Mouse (Mus musculus) erythroblast, embryonic 14.5 days (primary cell): ENCODE data around the gene Olfr223. TPM values are rescaled to one million over a fixed set of nuclear protein-coding genes. Genes with fewer than 3 reads are reported as not detected.
"Not testable (repeated sequence)": the region's sequence is repeated elsewhere in the genome, so short reads cannot be mapped to it uniquely, and the experiment has no call there.

Experiments
- H3K27me3 ChIP-seq: 2 replicates; pipeline ENCODE4 v1.6.1; 2012; ENCODE audit warnings: inconsistent platforms; ENCODE audit not compliant: control insufficient read depth
- H3K36me3 ChIP-seq: 2 replicates; pipeline ENCODE4 v1.6.1; 2012; ENCODE audit warnings: mild to moderate bottlenecking, inconsistent platforms; ENCODE audit not compliant: control insufficient read depth
- H3K4me1 ChIP-seq: 2 replicates; pipeline ENCODE4 v1.6.1; 2012; ENCODE audit warnings: inconsistent platforms; ENCODE audit not compliant: control insufficient read depth
- H3K4me3 ChIP-seq: replicated peaks from 2 replicates; pipeline ENCODE3; 2012; ENCODE audit warnings: moderate library complexity, mild to moderate bottlenecking, inconsistent platforms
- H3K9me3 ChIP-seq: 2 replicates; pipeline ENCODE4 v1.6.1; 2012; ENCODE audit warnings: low read length, inconsistent platforms, mixed read lengths; ENCODE audit not compliant: control insufficient read depth
- GATA1 ChIP-seq: IDR thresholded peaks from 2 replicates; pipeline ENCODE4 v1.6.1; 2012; ENCODE audit warnings: low read length, inconsistent platforms, mixed read lengths
- TAL1 ChIP-seq: IDR thresholded peaks from 3 replicates; pipeline ENCODE4 v1.6.1; 2012; ENCODE audit warnings: low read length, inconsistent platforms, mixed read lengths
- polyA plus RNA-seq: library from polyadenylated mRNA; stranded (reverse); fragments of >175 nt; gene quantifications from 2 replicates; pipeline ENCODE4 v1.2.3, GENCODE M21; 2012

Gene Olfr223
- polyA plus RNA-seq, 1 experiment, result not detected

DNA sequence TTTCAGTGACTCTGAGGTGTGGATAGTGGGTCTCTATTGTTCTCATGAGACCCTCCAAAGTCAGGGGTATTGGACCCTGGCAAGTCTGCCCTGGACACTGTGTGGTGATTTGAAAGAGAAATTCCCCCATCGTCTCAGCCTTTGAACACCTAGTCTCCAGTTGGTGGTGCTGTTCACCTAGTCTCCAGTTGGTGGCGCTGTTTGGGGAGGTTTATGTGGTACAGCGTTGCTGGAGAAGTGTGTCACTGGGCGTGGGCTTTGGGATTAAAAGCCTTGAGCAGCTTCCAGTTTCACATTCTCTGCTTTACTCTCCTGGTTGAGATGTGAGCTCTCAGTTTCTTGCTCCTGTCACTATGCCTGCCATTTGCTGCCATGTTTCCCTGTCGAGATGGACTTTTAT, 39.9 kb upstream of the Olfr223 start:
- Histone ChIP-seq H3K27me3 (no peaks in the 10 kb centered on the region), H3K9me3 (no peaks in the 10 kb centered on the region), H3K36me3 (no peaks in the 10 kb centered on the region), H3K4me1 (peaks cover 3% of the 10 kb centered on the region; the same call in 1 of the 2 replicates), H3K4me3 (no peak overlapping the region)
- no peak for TF ChIP-seq GATA1
- TF ChIP-seq TAL1, result no peak

DNA sequence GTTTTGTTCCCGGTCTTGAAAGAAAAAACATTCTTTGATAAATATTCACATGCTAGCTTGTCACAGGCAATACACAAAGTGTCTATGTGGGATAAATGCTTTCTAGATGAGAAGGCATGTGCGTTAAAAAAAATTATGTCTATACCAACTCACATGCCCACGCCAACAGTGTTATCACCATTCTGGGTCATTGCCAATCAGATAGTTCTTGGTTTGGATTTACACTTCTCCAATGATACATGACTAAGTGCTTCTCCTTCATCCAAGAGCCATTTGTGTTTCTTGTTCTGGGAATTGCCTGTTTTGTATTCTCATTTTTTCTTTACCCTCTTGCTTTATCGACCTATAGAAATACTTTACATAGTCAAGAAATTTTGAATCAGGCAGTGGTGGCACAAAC, 38.9 kb upstream of the Olfr223 start:
- no peak for TF ChIP-seq GATA1
- no peak for TF ChIP-seq TAL1

DNA sequence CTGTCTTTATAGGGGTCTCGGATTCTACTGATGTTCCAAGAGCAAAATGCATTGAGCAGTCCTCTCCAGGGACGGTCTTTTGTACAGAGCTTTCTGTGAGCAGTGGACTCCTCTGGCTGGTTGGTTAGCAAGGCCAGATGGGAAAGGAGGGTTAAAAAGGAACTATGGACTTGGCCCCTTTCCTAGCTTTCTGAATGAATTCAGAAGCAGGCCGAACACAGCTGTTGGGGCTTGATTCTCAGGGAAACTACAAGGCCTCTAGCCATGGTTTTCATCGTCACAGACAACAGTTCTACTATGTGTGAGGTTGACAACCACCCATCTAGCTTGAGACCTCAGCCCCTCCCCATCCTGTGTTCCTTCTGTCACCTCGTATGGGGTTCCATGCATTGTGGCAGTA, 36.8 kb upstream of the Olfr223 start:
- no peak for TF ChIP-seq TAL1
- Histone ChIP-seq H3K36me3 (no peaks in the 10 kb centered on the region), H3K27me3 (no peaks in the 10 kb centered on the region), H3K9me3 (no peaks in the 10 kb centered on the region), H3K4me3 (no peak overlapping the region), H3K4me1 (peaks cover 3% of the 10 kb centered on the region; the same call in 1 of the 2 replicates)

More for the DNA sequence above, 38.9 kb upstream of the Olfr223 start:
- H3K9me3 ChIP-seq, result no peaks in the 10 kb centered on the region
- no peak overlapping the region for H3K4me3 ChIP-seq
- no peaks in the 10 kb centered on the region for H3K27me3 ChIP-seq
- no peaks in the 10 kb centered on the region for H3K36me3 ChIP-seq
- H3K4me1 ChIP-seq, result peaks cover 3% of the 10 kb centered on the region; the same call in 1 of the 2 replicates

DNA sequence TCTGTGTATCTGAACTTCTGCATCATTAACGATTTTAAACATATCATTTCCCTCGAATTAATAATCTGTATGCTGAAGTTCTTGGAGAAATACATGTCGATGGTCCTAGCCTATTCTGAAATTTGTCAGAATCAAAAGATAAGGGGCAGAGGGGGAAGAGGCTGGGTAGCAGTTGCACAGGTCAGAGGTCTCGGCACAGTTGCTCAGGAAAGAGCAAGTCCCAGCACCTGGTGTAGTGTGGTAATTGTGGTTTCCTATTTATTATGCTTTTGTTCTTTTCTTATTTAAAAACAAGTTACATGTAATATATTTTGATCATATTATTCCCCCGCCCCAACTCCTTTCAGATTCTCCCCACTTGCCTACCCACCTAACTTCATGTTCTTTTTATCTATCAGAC, 35.1 kb upstream of the Olfr223 start:
- H3K9me3 ChIP-seq, result no peaks in the 10 kb centered on the region
- H3K36me3 ChIP-seq, result no peaks in the 10 kb centered on the region
- TF ChIP-seq GATA1, result no peak
- no peak for TF ChIP-seq TAL1
- no peaks in the 10 kb centered on the region for H3K27me3 ChIP-seq
- no peak overlapping the region for H3K4me3 ChIP-seq
- peaks cover 2% of the 10 kb centered on the region; the same call in 1 of the 2 replicates for H3K4me1 ChIP-seq

DNA sequence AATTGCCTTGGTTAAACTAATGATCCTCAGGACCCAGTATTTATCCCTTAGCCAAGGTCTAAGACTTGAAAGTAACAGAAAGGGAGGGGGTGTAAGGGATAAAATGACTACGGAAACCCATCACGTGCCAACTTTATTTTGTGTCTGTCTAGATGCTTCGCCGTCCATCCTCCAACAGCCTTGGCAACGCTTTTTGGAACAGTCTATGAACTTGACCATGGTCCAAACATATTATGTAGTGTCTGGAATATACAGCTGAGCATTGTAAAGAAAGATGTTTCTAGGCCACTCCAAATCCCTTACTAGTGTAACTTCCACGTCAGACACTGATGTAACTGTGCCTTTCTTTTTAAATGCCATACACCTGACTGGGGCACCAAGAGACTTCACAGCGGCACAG, 33.1 kb upstream of the Olfr223 start:
- no peaks in the 10 kb centered on the region for H3K27me3 ChIP-seq
- no peaks in the 10 kb centered on the region for H3K9me3 ChIP-seq
- H3K36me3 ChIP-seq, result no peaks in the 10 kb centered on the region
- no peaks in the 10 kb centered on the region for H3K4me1 ChIP-seq
- H3K4me3 ChIP-seq, result no peak overlapping the region
- TF ChIP-seq TAL1, result no peak
- no peak for TF ChIP-seq GATA1

DNA sequence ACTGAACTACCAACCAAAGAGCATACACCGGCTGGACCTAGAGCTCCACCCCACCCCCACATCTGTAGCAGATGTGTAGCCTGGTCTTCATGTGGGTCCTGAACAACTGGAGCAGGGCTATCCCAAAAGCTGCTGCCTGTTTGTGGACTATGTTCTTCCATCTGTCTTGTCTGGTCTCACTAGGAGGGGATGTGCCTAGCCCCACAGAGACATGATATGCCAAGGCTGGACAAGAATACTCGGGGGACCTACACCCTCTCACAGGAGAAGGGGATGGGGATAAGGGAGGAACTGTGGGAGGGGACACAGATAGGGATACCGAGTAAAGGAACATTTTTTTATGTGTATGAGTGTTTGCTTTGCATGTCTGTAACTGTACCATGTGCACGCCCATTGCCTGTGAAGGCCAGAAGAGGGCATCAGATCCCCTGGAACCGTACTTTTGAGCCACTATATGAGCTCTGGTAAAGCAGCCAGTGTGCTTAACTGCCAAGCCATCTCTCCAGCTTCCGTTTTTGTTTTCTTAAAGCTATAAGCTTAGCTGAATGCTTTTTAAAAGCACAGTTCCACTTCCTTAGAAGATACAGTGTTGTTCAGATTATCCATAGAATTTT, 31.0 kb upstream of the Olfr223 start:
- Histone ChIP-seq H3K4me1 (no peaks in the 10 kb centered on the region), H3K36me3 (no peaks in the 10 kb centered on the region), H3K4me3 (no peak overlapping the region), H3K9me3 (no peaks in the 10 kb centered on the region), H3K27me3 (no peaks in the 10 kb centered on the region)
- TF ChIP-seq TAL1, result no peak
- no peak for TF ChIP-seq GATA1

DNA sequence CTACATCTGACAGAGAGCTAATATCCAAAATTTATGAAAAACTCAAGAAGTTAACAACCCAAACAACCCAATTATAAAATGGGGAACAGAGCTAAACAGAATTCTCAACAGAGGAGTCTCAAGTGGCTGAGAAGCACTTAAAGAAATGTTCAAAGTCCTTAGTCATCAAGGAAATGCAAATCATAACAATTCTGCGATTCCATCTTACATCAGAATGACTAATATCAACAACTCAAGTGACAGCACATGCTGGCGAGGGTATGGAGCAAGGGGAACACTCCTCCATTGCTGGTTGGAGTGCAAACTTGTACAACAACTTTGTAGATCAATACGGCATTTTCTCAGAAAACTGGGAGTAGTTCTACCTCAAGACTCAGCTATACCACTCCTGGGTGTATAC, 29.1 kb upstream of the Olfr223 start:
- Histone ChIP-seq H3K4me1 (no peaks in the 10 kb centered on the region), H3K9me3 (no peaks in the 10 kb centered on the region), H3K36me3 (no peaks in the 10 kb centered on the region), H3K4me3 (no peak overlapping the region), H3K27me3 (peaks cover 4% of the 10 kb centered on the region; the same call in 1 of the 2 replicates)
- TF ChIP-seq GATA1 (no peak), TAL1 (no peak)

DNA sequence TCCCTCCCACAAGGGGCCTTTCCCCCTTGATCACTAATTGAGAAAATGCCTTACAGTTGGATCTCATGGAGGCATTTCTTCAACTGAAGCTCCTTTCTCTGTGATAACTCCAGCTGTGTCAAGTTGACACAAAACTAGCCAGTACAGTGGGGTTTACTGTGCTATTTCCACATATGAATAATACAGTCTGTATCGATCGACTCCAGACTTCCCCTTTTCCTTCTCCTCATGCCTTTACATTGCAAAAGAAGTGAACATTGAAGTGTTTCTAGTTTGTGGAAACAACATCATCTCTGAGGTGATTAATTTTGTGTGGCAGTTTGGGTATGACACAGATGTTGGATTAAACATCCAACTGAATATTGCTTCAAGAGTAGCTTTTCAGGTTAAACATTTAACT, 23.9 kb upstream of the Olfr223 start:
- not testable (repeated sequence) for H3K27me3 ChIP-seq, H3K36me3 ChIP-seq, H3K4me1 ChIP-seq, H3K9me3 ChIP-seq, H3K4me3 ChIP-seq

DNA sequence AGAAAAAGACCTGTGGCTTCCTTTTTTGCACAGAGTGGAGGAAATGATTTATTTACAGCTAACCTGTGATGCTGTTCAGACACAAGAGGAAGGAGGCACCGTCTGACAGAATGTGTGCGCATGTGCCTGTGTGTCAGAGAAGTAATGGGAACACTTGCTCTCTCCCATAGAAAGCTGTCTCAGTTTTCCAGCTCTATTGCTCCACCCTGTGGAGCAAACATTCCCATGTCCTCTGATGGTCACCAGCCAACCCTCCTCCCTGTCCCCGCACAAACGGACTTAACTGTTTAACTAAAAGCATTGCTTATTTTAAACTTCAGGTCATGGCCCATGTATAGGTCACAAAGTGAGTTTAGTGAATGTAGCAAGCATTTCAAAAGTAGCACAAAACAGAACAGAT, 21.0 kb upstream of the Olfr223 start:
- Histone ChIP-seq H3K9me3 (no peaks in the 10 kb centered on the region), H3K27me3 (peaks cover 7% of the 10 kb centered on the region; the same call in 1 of the 2 replicates), H3K4me3 (no peak overlapping the region), H3K36me3 (no peaks in the 10 kb centered on the region), H3K4me1 (no peaks in the 10 kb centered on the region)
- no peak for TF ChIP-seq GATA1
- no peak for TF ChIP-seq TAL1

DNA sequence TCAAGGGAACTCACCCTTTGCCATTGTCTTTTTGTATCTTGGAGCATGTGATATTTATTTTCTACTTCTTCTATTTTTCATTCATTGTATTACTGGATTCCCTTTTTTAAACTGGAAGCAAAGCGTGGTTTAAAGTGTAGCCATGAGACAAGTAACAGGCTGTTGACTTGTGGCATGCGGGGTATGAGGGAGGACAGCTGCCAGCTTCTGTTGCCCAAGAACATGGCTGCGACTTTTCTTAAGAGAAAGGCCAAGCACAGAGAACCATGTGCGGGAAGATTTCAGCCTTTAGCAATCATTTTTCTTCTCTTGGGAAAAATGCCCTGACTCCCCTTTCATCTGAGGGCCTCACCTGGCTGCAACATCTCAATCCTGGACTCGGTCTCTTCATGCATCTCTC, 18.6 kb upstream of the Olfr223 start:
- Histone ChIP-seq H3K4me3 (no peak overlapping the region), H3K27me3 (peaks cover 3% of the 10 kb centered on the region; the same call in 1 of the 2 replicates), H3K9me3 (no peaks in the 10 kb centered on the region), H3K4me1 (no peaks in the 10 kb centered on the region), H3K36me3 (no peaks in the 10 kb centered on the region)
- no peak for TF ChIP-seq GATA1
- no peak for TF ChIP-seq TAL1
